Mouse (Mus musculus): ENCODE data around the gene Tdpoz4. TPM values are rescaled to one million over a fixed set of nuclear protein-coding genes. Genes with fewer than 3 reads are reported as not detected.

The Tdpoz4 gene
- total and polyA plus RNA-seq, 3 experiments: not detected

Other genes with a start within 250 kb of the Tdpoz4 start
- gene S100a10, start 241.3 kb upstream of the Tdpoz4 start, total RNA-seq (2012; rRNA removed): 352 and 369 TPM in 2 replicates
- 429 and 518 TPM in 2 replicates for gene S100a10, start 241.3 kb upstream of the Tdpoz4 start, total RNA-seq (2014; rRNA removed)
- 213 and 259 TPM in 2 replicates for gene S100a10, start 241.3 kb upstream of the Tdpoz4 start, polyA plus RNA-seq (2012; ENCODE audit: insufficient read length, low read depth)
- not detected in 2 replicates for gene Tdpoz2, start 143.7 kb upstream of the Tdpoz4 start, total RNA-seq (2012; rRNA removed)
- not detected in 2 replicates for gene Tdpoz2, start 143.7 kb upstream of the Tdpoz4 start, total RNA-seq (2014; rRNA removed)
- not detected in 2 replicates for gene Tdpoz2, start 143.7 kb upstream of the Tdpoz4 start, polyA plus RNA-seq (2012; ENCODE audit: insufficient read length, low read depth)
- not detected in 2 replicates for gene Tdpoz1, start 120.1 kb upstream of the Tdpoz4 start, total RNA-seq (2012; rRNA removed)
- not detected in 2 replicates for gene Tdpoz1, start 120.1 kb upstream of the Tdpoz4 start, total RNA-seq (2014; rRNA removed)
- not detected in 2 replicates for gene Tdpoz1, start 120.1 kb upstream of the Tdpoz4 start, polyA plus RNA-seq (2012; ENCODE audit: insufficient read length, low read depth)
- not detected in 2 replicates for gene Gm37596, start 103.3 kb upstream of the Tdpoz4 start, total RNA-seq (2012; rRNA removed)
- not detected in 2 replicates for gene Gm37596, start 103.3 kb upstream of the Tdpoz4 start, total RNA-seq (2014; rRNA removed)
- gene Gm37596, start 103.3 kb upstream of the Tdpoz4 start, polyA plus RNA-seq (2012; ENCODE audit: insufficient read length, low read depth): not detected in 2 replicates
- gene Gm5773, start 23.4 kb upstream of the Tdpoz4 start, total RNA-seq (2012; rRNA removed): not detected in 2 replicates
- gene Gm5773, start 23.4 kb upstream of the Tdpoz4 start, total RNA-seq (2014; rRNA removed): not detected in 2 replicates
- not detected in 2 replicates for gene Gm5773, start 23.4 kb upstream of the Tdpoz4 start, polyA plus RNA-seq (2012; ENCODE audit: insufficient read length, low read depth)
- not detected in 2 replicates for gene Tdpoz3, start 29.6 kb downstream of the Tdpoz4 start, total RNA-seq (2012; rRNA removed)
- gene Tdpoz3, start 29.6 kb downstream of the Tdpoz4 start, total RNA-seq (2014; rRNA removed): not detected in 2 replicates
- not detected in 2 replicates for gene Tdpoz3, start 29.6 kb downstream of the Tdpoz4 start, polyA plus RNA-seq (2012; ENCODE audit: insufficient read length, low read depth)
- gene Gm9117, start 147.1 kb downstream of the Tdpoz4 start, total RNA-seq (2012; rRNA removed): not detected in 2 replicates
- not detected in 2 replicates for gene Gm9117, start 147.1 kb downstream of the Tdpoz4 start, total RNA-seq (2014; rRNA removed)
- gene Gm9117, start 147.1 kb downstream of the Tdpoz4 start, polyA plus RNA-seq (2012; ENCODE audit: insufficient read length, low read depth): not detected in 2 replicates
- 0.17 TPM in 1 of 2 replicates, not detected in the other for gene Tdpoz5, start 164.9 kb downstream of the Tdpoz4 start, total RNA-seq (2012; rRNA removed)
- not detected in 2 replicates for gene Tdpoz5, start 164.9 kb downstream of the Tdpoz4 start, total RNA-seq (2014; rRNA removed)
- gene Tdpoz5, start 164.9 kb downstream of the Tdpoz4 start, polyA plus RNA-seq (2012; ENCODE audit: insufficient read length, low read depth): not detected in 2 replicates